Mouse (Mus musculus) MEL-GATA-1-ER (cell line): Measurements from ENCODE around the gene Larp1.
A peak's percentile ranks its signal among the peaks of the same experiment; 100 is the strongest.
"Not testable (repeated sequence)": the region's sequence is repeated elsewhere in the genome, so short reads cannot be mapped to it uniquely, and the experiment has no call there.

ENCODE experiments used
- DNase-seq: peaks from one replicate; pipeline ENCODE4 v3.0.0-alpha.2; 2012; ENCODE audit warnings: low read depth; ENCODE audit errors: extremely low read depth

The Larp1 gene

DNA sequence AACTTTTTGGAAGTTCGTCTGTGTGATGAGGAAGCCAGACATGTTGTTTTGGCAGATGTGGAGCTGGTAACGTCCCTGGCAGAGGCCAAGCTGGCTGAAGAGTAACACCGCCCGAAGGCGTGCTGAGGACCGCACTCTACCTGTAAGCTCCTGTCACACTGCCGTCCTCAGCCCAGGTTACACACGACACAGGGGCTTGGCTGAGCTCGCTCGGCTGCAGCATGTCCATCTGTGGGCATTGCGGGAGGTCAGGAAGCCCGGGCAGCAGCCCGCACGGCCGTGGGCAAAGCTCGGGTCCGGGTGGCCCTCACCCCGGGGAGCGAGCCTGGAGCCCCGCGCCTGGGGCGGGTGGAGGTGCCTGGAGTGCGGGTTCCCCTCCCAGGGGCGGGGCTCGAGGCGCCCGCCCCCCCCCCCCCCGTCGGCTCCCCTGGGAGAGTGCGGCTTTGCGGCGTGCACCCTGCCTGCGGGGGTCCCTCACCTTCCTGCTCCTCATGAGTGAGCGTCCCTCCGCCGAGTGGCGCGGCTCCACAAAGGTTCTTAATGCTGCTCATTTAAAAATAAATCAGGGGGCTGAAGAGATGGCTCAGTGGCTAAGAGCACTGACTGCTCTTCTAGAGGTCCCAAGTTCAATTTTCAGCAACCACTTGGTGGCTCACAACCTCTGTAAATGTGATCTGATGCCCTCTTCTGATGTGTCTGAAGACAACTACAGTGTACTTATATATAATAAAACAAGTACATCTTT is 88.9 kb downstream of the Larp1 start:
- DNase-seq, result no peak

GRCm38 (mm10) chr11:58098366-58098720 is 89.5 kb downstream of the Larp1 start:
- not testable (repeated sequence) for DNase-seq

DNA sequence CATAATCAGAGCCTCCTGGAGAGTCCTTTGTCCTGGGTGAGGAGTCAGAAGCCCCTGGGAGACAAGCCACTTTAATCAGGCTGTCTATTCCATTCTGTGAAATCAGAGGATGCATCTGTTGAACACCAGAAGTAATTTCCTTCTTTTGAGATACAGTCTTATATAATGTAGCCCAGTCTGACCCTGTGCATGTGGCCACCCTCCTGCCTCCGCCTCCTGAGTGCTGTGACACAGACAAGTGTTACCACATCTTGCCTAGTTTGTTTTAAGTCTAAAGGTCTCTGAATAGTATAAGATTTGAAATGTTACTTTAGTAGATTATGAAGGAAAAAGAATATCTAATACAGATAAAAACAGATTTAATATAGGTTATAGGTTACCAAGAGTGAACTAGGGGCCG is 91.1 kb downstream of the Larp1 start:
- DNase-seq, result no peak

- no peak for DNase-seq
Measured at GRCm38 (mm10) chr11:58101194-58101720, 92.4 kb downstream of the Larp1 start.

GRCm38 (mm10) chr11:58102146-58102545 is 93.3 kb downstream of the Larp1 start:
- DNase-seq, result no peak

DNA sequence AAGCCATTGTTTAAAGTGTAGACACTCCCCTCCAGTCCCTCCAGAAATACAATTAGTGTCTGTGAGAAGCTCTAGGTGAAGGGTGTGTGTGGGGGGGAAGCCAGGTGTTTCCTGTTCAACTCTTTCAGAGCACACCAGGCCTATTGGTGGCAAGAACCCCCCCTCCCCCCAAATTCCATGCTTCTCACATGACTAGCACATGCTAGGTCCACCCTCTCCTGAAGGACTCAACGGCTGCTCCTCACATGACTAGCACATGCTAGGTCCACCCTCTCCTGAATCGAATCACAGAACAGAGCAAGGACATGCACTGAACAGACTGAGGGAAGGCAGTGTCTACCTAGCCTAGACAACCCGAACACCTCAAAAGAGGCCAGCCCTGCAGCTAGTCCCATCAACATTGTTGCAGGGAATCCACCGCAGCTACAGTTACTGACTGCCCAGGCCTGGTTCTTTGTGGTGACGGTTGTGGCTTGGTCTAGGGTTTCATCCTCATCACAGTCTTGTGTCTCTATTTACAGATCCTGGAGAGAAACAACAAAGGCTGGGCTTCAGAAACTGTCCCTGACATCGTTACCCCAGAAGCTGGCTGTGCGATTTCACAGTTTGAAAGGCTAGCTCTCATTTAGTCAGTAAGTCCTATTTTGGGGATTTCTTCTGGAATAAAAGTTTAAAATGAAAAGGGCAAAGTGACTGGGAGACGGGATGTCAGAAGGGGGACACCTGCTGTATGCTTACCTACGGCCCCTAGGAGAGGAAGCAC is 93.9 kb downstream of the Larp1 start:
- DNase-seq, result no peak

DNA sequence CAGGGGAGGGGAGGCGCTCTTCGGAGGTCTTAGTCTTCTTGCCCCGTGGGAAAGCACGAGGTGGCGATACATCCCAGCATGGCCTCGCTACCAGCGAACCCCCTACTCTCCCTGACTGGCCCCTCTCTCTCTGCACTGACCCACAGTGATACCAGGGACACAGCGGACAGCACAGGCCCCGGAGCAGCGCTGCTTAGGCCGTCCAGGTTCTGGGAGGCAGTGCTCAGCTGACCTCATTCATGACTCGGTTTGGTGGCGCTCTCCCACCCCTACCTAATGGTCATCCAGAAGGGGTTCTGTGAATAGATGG is 94.4 kb downstream of the Larp1 start:
- no peak for DNase-seq

GRCm38 (mm10) chr11:58103697-58104306 is 94.9 kb downstream of the Larp1 start, which contains the start of gene Cnot8:
TSS of gene Cnot8 (plus strand) at chr11:58104153.
- DNase-seq, result peak; percentile 90

DNA sequence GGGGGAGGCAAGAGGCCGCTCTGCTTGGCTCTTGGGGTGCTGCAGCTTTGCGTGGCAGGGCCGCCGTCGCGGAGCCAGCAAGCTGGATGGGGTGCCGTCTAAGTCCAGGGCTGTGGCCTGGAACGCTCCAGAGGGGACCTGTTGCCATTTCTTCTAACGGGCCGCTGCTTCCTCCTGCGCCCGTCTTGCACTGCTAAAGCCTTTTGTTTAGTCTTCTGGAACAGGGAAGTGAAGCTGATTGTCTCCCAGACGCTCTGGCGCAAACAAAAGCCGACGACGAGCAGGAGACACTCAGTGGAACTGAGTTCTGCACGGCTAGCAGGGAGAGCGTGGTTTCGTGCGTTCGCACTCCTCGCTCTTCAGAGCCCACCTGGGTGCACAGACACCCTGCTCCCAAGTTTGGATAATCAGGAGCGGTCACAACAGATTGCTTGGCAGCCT is 95.5 kb downstream of the Larp1 start:
- peak; percentile 81 for DNase-seq

DNA sequence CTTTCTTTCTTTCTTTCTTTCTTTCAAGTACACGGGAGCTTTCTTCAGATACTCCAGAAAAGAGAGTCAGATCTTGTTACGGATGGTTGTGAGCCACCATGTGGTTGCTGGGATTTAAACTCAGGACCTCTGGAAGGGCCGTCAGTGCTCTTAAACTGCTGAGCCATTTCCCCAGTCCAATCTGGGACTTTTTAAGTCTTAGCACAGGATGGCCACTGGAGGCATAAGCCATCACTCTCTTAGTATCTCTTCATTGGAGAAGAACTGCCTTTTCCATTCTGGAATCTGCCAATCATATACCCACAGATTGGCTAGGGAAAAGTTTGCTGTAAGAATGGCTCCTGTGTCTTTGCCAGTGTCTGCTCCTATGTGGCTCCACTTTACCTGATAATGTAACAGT is 98.1 kb downstream of the Larp1 start:
- DNase-seq, result no peak

GRCm38 (mm10) chr11:58107664-58108337 is 98.9 kb downstream of the Larp1 start:
- DNase-seq, result no peak
